8 mouse cellular contexts compared by ENCODE assay signal in genomic region chr13:100650550-100651438, GRCm38 (mm10). TPM values are rescaled to one million over a fixed set of nuclear protein-coding genes. Genes with fewer than 3 reads are reported as not detected.
DNase-seq lines count a peak whose midpoint lies in the region; ATAC-seq and TF ChIP-seq lines count a peak whose summit lies in the region.

TSS of gene Ak6 (plus strand) at chr13:100650979.
TSS of gene Rad17 (minus strand) at chr13:100651051.

- DNase-seq in B cell, adult 2 months = peak; percentile 97
- peak; percentile 97 for DNase-seq in brain, adult 2 months (ENCODE audit: low read depth, low spot score)
- peak; percentile 95 for DNase-seq in heart, embryonic 10.5 days (ENCODE audit: low spot score)
- peak; percentile 79 for DNase-seq in liver, adult 2 months (ENCODE audit: extremely low read depth, low read depth, low spot score)
- DNase-seq in splenic B cell, adult 2 months (ENCODE audit: low read depth, low spot score) = peak; percentile 96

- peaks cover 12% of the 10 kb centered on the region for H3K79me2 ChIP-seq in liver, adult 2 months (ENCODE audit: control insufficient read depth, insufficient read depth, low read length)
- H3K79me2 ChIP-seq in myocyte (ENCODE audit: control insufficient read depth, insufficient read depth) = peaks cover 48% of the 10 kb centered on the region

- ATAC-seq in erythroblast, adult 5-6 weeks (replicated peaks; ENCODE audit: low FRiP score, poor library complexity, severe bottlenecking) = peak; percentile 97
- peak; percentile 96 for ATAC-seq in kidney, embryonic 16.5 days (ENCODE audit: low FRiP score, low TSS enrichment)

- peaks cover 7% of the 10 kb centered on the region for H3K4me1 ChIP-seq in heart, embryonic 10.5 days
- H3K4me1 ChIP-seq in kidney, embryonic 16.5 days (ENCODE audit: insufficient read depth, low read length) = peaks cover 10% of the 10 kb centered on the region
- peaks cover 5% of the 10 kb centered on the region for H3K4me1 ChIP-seq in liver, adult 2 months (ENCODE audit: control insufficient read depth, insufficient read depth, low read length)

- H3K36me3 ChIP-seq in heart, embryonic 10.5 days = peaks cover 22% of the 10 kb centered on the region
- peaks cover 17% of the 10 kb centered on the region for H3K36me3 ChIP-seq in kidney, embryonic 16.5 days (ENCODE audit: insufficient read depth, low read length)
- H3K36me3 ChIP-seq in liver, adult 2 months (ENCODE audit: control insufficient read depth, insufficient read depth, low read length) = peaks cover 16% of the 10 kb centered on the region
- peaks cover 9% of the 10 kb centered on the region for H3K36me3 ChIP-seq in myocyte (ENCODE audit: control insufficient read depth, insufficient read depth)
- no peaks in the 10 kb centered on the region for H3K36me3 ChIP-seq in splenic B cell, adult 2 months (ENCODE audit: control insufficient read depth, insufficient read depth, low read length, poor library complexity, severe bottlenecking)

- H3K27ac ChIP-seq in heart, embryonic 10.5 days = peak within 1 kb of the TSS; percentile 99
- H3K27ac ChIP-seq in kidney, embryonic 16.5 days (ENCODE audit: low read length) = peak within 1 kb of the TSS; percentile 98
- peak within 1 kb of the TSS; percentile 93 for H3K27ac ChIP-seq in liver, adult 2 months (replicated peaks; ENCODE audit: insufficient read depth, low read depth, low read length)

- TF ChIP-seq CTCF in liver, adult 2 months (IDR thresholded peaks at IDR 0.05; ENCODE audit: low read depth, low read length) = 0 out of 2 replicates have a peak, but pooled peaks have one; percentile 7

- under 1% methylated on average over 72 of the region's 73 CpGs for WGBS in heart, embryonic 10.5 days
- WGBS in kidney, embryonic 16.5 days = under 1% methylated on average over 58 of the region's 73 CpGs
- under 1% methylated on average over 73 of the region's 73 CpGs for WGBS in liver, adult 2 months

- H3K9me3 ChIP-seq in heart, embryonic 10.5 days = no peaks in the 10 kb centered on the region
- no peaks in the 10 kb centered on the region for H3K9me3 ChIP-seq in kidney, embryonic 16.5 days (ENCODE audit: low read length)

- H3ac ChIP-seq in myocyte (ENCODE audit: control insufficient read depth, insufficient read length) = peak within 1 kb of the TSS; percentile 48

- H3K4me2 ChIP-seq in kidney, embryonic 16.5 days (replicated peaks; ENCODE audit: low read depth, low read length) = peak within 1 kb of the TSS; percentile 79
- H3K4me2 ChIP-seq in myocyte (ENCODE audit: low read depth) = peak within 1 kb of the TSS; percentile 94

- H3K4me3 ChIP-seq in heart, embryonic 10.5 days = peak within 1 kb of the TSS; percentile 86
- H3K4me3 ChIP-seq in kidney, embryonic 16.5 days (ENCODE audit: low read length) = peak within 1 kb of the TSS; percentile 96
- H3K4me3 ChIP-seq in liver, adult 2 months (ENCODE audit: insufficient read depth, low read depth, low read length) = peak within 1 kb of the TSS; percentile 81
- H3K4me3 ChIP-seq in myocyte = peak within 1 kb of the TSS; percentile 81

- 0 out of 2 replicates have a peak, but pooled peaks have one; percentile 60 for TF ChIP-seq POLR2A in liver, adult 2 months (IDR thresholded peaks at IDR 0.05; ENCODE audit: extremely low read depth, insufficient read depth, low read length)
- TF ChIP-seq POLR2A in myocyte (IDR thresholded peaks at IDR 0.05; ENCODE audit: insufficient read length, low read depth) = peak; percentile 61

- no peaks in the 10 kb centered on the region for H3K27me3 ChIP-seq in heart, embryonic 10.5 days (ENCODE audit: insufficient read depth, poor library complexity, severe bottlenecking)
- H3K27me3 ChIP-seq in kidney, embryonic 16.5 days (ENCODE audit: insufficient read depth, low read length) = no peaks in the 10 kb centered on the region
- H3K27me3 ChIP-seq in liver, adult 2 months (ENCODE audit: control insufficient read depth, insufficient read depth, low read length) = no peaks in the 10 kb centered on the region
- no peaks in the 10 kb centered on the region for H3K27me3 ChIP-seq in myocyte (ENCODE audit: control insufficient read depth, insufficient read depth, insufficient read length)
- no peaks in the 10 kb centered on the region for H3K27me3 ChIP-seq in splenic B cell, adult 2 months (ENCODE audit: control insufficient read depth, insufficient read depth, low read length, poor library complexity, severe bottlenecking)

- H3K9ac ChIP-seq in kidney, embryonic 16.5 days (replicated peaks; ENCODE audit: low read length) = peak within 1 kb of the TSS; percentile 93
- H3K9ac ChIP-seq in liver, adult 2 months (ENCODE audit: low read depth, low read length) = peak within 1 kb of the TSS; percentile 92

TF ChIP-seq in myocyte, 11 proteins besides CTCF, POLR2A, EP300 and RAD21:
- TF ChIP-seq MAX (IDR thresholded peaks at IDR 0.05; ENCODE audit: low read depth) (peak; percentile 82), TCF12 (IDR thresholded peaks at IDR 0.05; ENCODE audit: insufficient read depth, poor library complexity, severe bottlenecking) (no peak), MYOD1 (IDR thresholded peaks at IDR 0.05; ENCODE audit: control insufficient read depth in 1 of 3, insufficient read length in 2 of 3, low read depth in 2 of 3) (no peak), MYOG (IDR thresholded peaks at IDR 0.05; ENCODE audit: control insufficient read depth in 1 of 3, insufficient read depth in 1 of 3, insufficient read length in 2 of 3, low read depth in 2 of 3) (peak in 1 of 3 experiments; percentile 19), POLR2AphosphoS2 (IDR thresholded peaks at IDR 0.05; ENCODE audit: insufficient read length, low read depth) (peak; percentile 44), REST (IDR thresholded peaks at IDR 0.05; ENCODE audit: insufficient read depth, insufficient read length) (no peak), E2F4 (IDR thresholded peaks at IDR 0.05; ENCODE audit: insufficient read depth) (no peak), USF1 (IDR thresholded peaks at IDR 0.05; ENCODE audit: low read depth) (no peak), SRF (IDR thresholded peaks at IDR 0.05; ENCODE audit: control insufficient read depth, insufficient read length, low read depth) (peak; percentile 89)
TF ChIP-seq in myocyte: peak in this region for 4.

RNA-seq across cellular contexts. Expression of gene Ak6, which starts in this region (rescaled TPM):
- total RNA-seq in erythroblast, adult 5-6 weeks (2015; ENCODE audit: low replicate concordance) = 84.9 and 114 TPM in 2 replicates
- 38.1 and 53.0 TPM in 2 replicates for total RNA-seq in erythroblast, adult 5-6 weeks (2017; ENCODE audit: low replicate concordance)
- 271 and 304 TPM in 2 replicates for polyA plus RNA-seq in heart, embryonic 10.5 days (2016; fragmentation: Nextera tagmentation; extraction: Ambion mirVana)
- polyA plus RNA-seq in kidney, embryonic 16.5 days (2015; fragmentation: Nextera tagmentation; extraction: Ambion mirVana) = 258 and 281 TPM in 2 replicates
- total RNA-seq in liver, adult 2 months (2014; rRNA removed) = 46.4 and 52.1 TPM in 2 replicates
- 20.3 and 20.9 TPM in 2 replicates for polyA plus RNA-seq in liver, adult 2 months (2012; rRNA removed)
- polyA plus RNA-seq in myocyte (2012; fragmentation: generic; extraction: Trizol) = 115 TPM

RNA-seq across cellular contexts. Expression of gene Rad17, which starts in this region (rescaled TPM):
- total RNA-seq in erythroblast, adult 5-6 weeks (2015; ENCODE audit: low replicate concordance) = 10.7 and 19.2 TPM in 2 replicates
- 14.7 and 20.5 TPM in 2 replicates for total RNA-seq in erythroblast, adult 5-6 weeks (2017; ENCODE audit: low replicate concordance)
- 24.1 and 25.6 TPM in 2 replicates for polyA plus RNA-seq in heart, embryonic 10.5 days (2016; fragmentation: Nextera tagmentation; extraction: Ambion mirVana)
- 21.0 and 21.2 TPM in 2 replicates for polyA plus RNA-seq in kidney, embryonic 16.5 days (2015; fragmentation: Nextera tagmentation; extraction: Ambion mirVana)
- 10.1 and 12.5 TPM in 2 replicates for total RNA-seq in liver, adult 2 months (2014; rRNA removed)
- 1.8 and 2.5 TPM in 2 replicates for polyA plus RNA-seq in liver, adult 2 months (2012; rRNA removed)
- polyA plus RNA-seq in myocyte (2012; fragmentation: generic; extraction: Trizol) = 5.9 TPM

Comparison
In these comparisons a context has a peak if more than half of its experiments do, and no peak if none do; other contexts are left out.
1. Peak in every context shown above with its lines: DNase-seq, ATAC-seq, H3K4me3 ChIP-seq and H3K27ac ChIP-seq.